Mouse (Mus musculus): Measurements from ENCODE around the gene Rnf13. TPM values are rescaled to one million over a fixed set of nuclear protein-coding genes. Genes with fewer than 3 reads are reported as not detected.
"Not testable (repeated sequence)": the region's sequence is repeated elsewhere in the genome, so short reads cannot be mapped to it uniquely, and the experiment has no call there.

The Rnf13 gene
- polyA plus RNA-seq, 1 experiment from 2014 or later: 77.0 TPM

GRCm38 (mm10) chr3:57788472-57788871, 52.6 kb downstream of the Rnf13 start:
- Histone ChIP-seq H3K27me3 (replicated peaks) (no peaks in the 10 kb centered on the region), H3K4me3 (replicated peaks) (no peak overlapping the region), H3K4me2 (replicated peaks) (no peak overlapping the region), H3K9me3 (no peaks in the 10 kb centered on the region), H3K36me3 (no peaks in the 10 kb centered on the region), H3K27ac (no peak overlapping the region), H3K9ac (no peak overlapping the region), H3K4me1 (replicated peaks) (no peaks in the 10 kb centered on the region)
- no peak for ATAC-seq
- 73% methylated on average over 4 of the region's 4 CpGs for WGBS

DNA sequence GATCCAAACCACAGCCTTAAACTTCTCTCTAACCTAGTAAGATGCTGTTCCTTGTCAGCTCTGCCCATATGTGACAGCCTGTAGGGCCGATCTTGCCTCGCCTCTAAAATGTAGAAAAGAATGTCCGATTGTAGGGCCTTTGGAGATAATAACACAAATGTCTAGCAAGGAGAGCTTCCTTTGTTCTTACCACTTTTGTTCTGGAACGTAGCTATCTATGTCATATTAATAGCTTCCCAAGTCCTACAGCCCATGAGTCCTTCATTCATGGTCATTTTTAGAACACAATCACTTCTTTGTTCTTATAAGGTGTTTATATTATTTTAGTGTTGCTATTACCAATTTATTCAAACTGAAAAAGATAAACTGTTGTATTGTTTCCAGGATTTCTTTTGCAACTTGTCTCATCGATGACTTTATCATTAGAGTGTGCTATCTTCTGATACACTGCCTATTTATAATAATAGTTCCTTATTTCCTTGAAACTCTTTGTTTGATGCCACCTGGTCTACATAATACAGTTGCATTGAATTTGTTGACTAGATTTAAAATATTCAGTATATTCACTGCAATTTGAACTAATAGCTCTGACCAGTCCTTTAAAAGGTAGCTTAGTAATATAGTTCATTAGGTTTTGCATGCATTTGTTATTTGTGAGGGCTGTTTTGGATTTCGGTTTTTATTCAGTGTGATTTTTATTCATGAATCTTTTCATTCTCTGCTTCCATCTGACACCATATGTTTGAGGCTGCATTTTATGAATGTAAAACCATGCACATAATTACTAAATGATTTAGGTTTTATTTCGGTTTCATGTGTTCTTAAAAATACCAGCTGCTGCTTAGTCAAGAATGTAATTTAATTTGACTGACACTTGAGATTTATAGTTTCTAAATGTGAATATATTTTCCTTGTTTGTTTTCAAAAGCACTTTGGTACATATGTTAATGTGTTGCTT, 53.4 kb downstream of the Rnf13 start:
- H3K9me3 ChIP-seq: no peaks in the 10 kb centered on the region
- ATAC-seq: no peak
- WGBS: 85% methylated on average over 7 of the region's 7 CpGs

GRCm38 (mm10) chr3:57791104-57791503, 55.2 kb downstream of the Rnf13 start:
- WGBS: 84% methylated on average over 3 of the region's 3 CpGs
- Histone ChIP-seq H3K4me1 (replicated peaks) (no peaks in the 10 kb centered on the region), H3K36me3 (no peaks in the 10 kb centered on the region), H3K9ac (no peak overlapping the region), H3K4me3 (replicated peaks) (no peak overlapping the region), H3K27ac (no peak overlapping the region), H3K4me2 (replicated peaks) (no peak overlapping the region), H3K9me3 (no peaks in the 10 kb centered on the region), H3K27me3 (replicated peaks) (no peaks in the 10 kb centered on the region)
- ATAC-seq: no peak

More for the DNA sequence above, 53.4 kb downstream of the Rnf13 start:
- H3K4me2 ChIP-seq (replicated peaks): no peak overlapping the region
- H3K4me1 ChIP-seq (replicated peaks): no peaks in the 10 kb centered on the region
- no peak overlapping the region for H3K9ac ChIP-seq
- no peaks in the 10 kb centered on the region for H3K27me3 ChIP-seq (replicated peaks)
- H3K36me3 ChIP-seq: no peaks in the 10 kb centered on the region
- H3K27ac ChIP-seq: no peak overlapping the region
- no peak overlapping the region for H3K4me3 ChIP-seq (replicated peaks)

- not testable (repeated sequence) for H3K4me2 ChIP-seq (replicated peaks); H3K27ac ChIP-seq
- 55% methylated on average over 6 of the region's 6 CpGs for WGBS
Measured at GRCm38 (mm10) chr3:57795071-57795470, 59.2 kb downstream of the Rnf13 start.

DNA sequence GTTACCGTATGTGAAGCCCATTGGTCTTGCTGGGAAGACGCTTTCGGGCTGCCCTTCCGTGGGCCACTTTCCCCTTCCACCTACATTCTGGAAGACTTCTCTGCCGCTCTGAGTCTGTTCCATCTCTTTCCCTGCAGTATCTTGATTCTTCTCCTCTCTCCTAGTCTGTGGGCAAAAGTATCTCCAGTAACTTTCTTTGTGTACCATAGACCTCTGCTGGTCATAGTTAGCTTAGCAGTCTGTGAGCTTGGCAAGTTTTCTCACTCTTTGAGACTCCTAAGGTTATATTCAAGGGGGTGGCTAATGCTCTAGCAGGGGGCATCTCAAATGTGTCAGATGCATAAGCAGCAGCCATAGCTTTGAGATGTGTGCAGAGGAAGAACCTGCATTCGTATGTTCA, 79.6 kb downstream of the Rnf13 start:
- ATAC-seq: no peak
- 85% methylated on average over 6 of the region's 6 CpGs for WGBS

More at GRCm38 (mm10) chr3:57795071-57795470, 59.2 kb downstream of the Rnf13 start:
- not testable (repeated sequence) for H3K36me3 ChIP-seq; H3K9ac ChIP-seq; H3K27me3 ChIP-seq (replicated peaks); H3K4me3 ChIP-seq (replicated peaks); H3K4me1 ChIP-seq (replicated peaks); ATAC-seq; H3K9me3 ChIP-seq

DNA sequence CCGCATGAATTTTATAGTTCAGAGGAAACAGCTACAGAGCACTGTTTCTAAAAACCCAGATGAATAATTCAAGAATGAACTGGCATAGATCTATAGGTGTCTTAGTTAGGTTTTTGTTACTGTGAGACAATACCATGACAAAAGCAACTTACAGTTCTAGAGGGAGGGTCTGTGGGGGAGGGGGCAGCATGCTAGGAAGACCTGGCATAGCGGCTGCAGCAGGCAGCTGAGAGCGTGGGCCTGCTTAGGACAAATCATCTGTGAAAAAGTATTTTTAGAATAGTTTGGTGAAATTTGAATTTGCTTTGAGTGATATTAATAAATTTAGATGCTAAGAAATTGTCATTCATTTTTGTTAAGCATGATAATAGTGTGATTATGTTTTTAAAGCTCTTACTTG, 90.0 kb downstream of the Rnf13 start:
- no peaks in the 10 kb centered on the region for H3K27me3 ChIP-seq (replicated peaks)
- no peak overlapping the region for H3K4me3 ChIP-seq (replicated peaks)
- no peaks in the 10 kb centered on the region for H3K9me3 ChIP-seq
- no peaks in the 10 kb centered on the region for H3K4me1 ChIP-seq (replicated peaks)
- no peak for ATAC-seq
- H3K4me2 ChIP-seq (replicated peaks): no peak overlapping the region
- H3K27ac ChIP-seq: no peak overlapping the region
- no peaks in the 10 kb centered on the region for H3K36me3 ChIP-seq
- no peak overlapping the region for H3K9ac ChIP-seq
- 94% methylated on average over 3 of the region's 3 CpGs for WGBS

More for the DNA sequence above, 79.6 kb downstream of the Rnf13 start:
- H3K27me3 ChIP-seq (replicated peaks): no peaks in the 10 kb centered on the region
- no peak overlapping the region for H3K4me3 ChIP-seq (replicated peaks)
- H3K4me2 ChIP-seq (replicated peaks): no peak overlapping the region
- H3K9me3 ChIP-seq: no peaks in the 10 kb centered on the region
- no peak overlapping the region for H3K9ac ChIP-seq
- no peaks in the 10 kb centered on the region for H3K36me3 ChIP-seq
- no peaks in the 10 kb centered on the region for H3K4me1 ChIP-seq (replicated peaks)
- H3K27ac ChIP-seq: no peak overlapping the region

GRCm38 (mm10) chr3:57833585-57833984, 97.7 kb downstream of the Rnf13 start:
- 92% methylated on average over 11 of the region's 11 CpGs for WGBS
- Histone ChIP-seq H3K4me2 (replicated peaks) (no peak overlapping the region), H3K27ac (no peak overlapping the region), H3K9me3 (no peaks in the 10 kb centered on the region), H3K36me3 (no peaks in the 10 kb centered on the region), H3K9ac (no peak overlapping the region), H3K27me3 (replicated peaks) (no peaks in the 10 kb centered on the region), H3K4me1 (replicated peaks) (no peaks in the 10 kb centered on the region), H3K4me3 (replicated peaks) (no peak overlapping the region)
- ATAC-seq: no peak

DNA sequence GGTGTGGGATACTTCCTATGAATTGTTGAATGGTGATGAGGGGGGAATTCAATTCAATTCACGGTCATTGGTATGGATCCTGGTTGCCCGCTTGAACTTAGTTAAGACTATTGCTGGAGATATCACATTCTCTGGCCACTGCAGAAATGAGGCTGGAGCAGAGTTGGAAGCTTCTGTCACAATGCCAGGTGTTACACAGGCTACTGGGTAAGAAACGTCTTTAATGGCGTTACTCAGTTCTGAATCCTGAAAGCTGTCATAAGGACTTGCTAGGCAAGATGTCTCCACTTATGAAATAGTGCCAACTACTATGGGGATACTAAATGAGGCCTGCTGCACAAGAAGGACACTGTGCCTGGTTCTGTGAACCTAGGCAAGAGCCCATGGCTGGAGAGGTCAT, 101.0 kb downstream of the Rnf13 start:
- Histone ChIP-seq H3K36me3 (no peaks in the 10 kb centered on the region), H3K27me3 (replicated peaks) (no peaks in the 10 kb centered on the region), H3K9me3 (no peaks in the 10 kb centered on the region), H3K27ac (no peak overlapping the region), H3K9ac (no peak overlapping the region), H3K4me2 (replicated peaks) (no peak overlapping the region), H3K4me1 (replicated peaks) (no peaks in the 10 kb centered on the region), H3K4me3 (replicated peaks) (no peak overlapping the region)
- ATAC-seq: no peak
- 91% methylated on average over 4 of the region's 4 CpGs for WGBS

GRCm38 (mm10) chr3:57843775-57844174, 107.9 kb downstream of the Rnf13 start:
- H3K27ac ChIP-seq: no peak overlapping the region
- no peaks in the 10 kb centered on the region for H3K9me3 ChIP-seq
- H3K4me3 ChIP-seq (replicated peaks): no peak overlapping the region
- no peaks in the 10 kb centered on the region for H3K27me3 ChIP-seq (replicated peaks)
- H3K4me1 ChIP-seq (replicated peaks): no peaks in the 10 kb centered on the region
- no peak overlapping the region for H3K9ac ChIP-seq
- no peak overlapping the region for H3K4me2 ChIP-seq (replicated peaks)
- H3K36me3 ChIP-seq: peaks cover 2% of the 10 kb centered on the region; the same call in 1 of the 2 replicates
- no peak for ATAC-seq

GRCm38 (mm10) chr3:57845786-57846661, 110.2 kb downstream of the Rnf13 start:
- 17% methylated on average over 11 of the region's 11 CpGs for WGBS
- H3K27me3 ChIP-seq (replicated peaks): no peaks in the 10 kb centered on the region
- H3K4me2 ChIP-seq (replicated peaks): peak overlapping the region; percentile 91
- H3K4me1 ChIP-seq (replicated peaks): no peaks in the 10 kb centered on the region
- peak overlapping the region; percentile 92 for H3K4me3 ChIP-seq (replicated peaks)
- peaks cover 2% of the 10 kb centered on the region; the same call in 1 of the 2 replicates for H3K36me3 ChIP-seq
- ATAC-seq: no peak
- H3K27ac ChIP-seq: no peak overlapping the region
- H3K9me3 ChIP-seq: no peaks in the 10 kb centered on the region
- H3K9ac ChIP-seq: peak overlapping the region; percentile 72; the same call in 1 of the 2 replicates

- H3K27ac ChIP-seq: peak overlapping the region; percentile 92
- peak overlapping the region; percentile 91 for H3K4me2 ChIP-seq (replicated peaks)
- peak overlapping the region; percentile 92 for H3K4me3 ChIP-seq (replicated peaks)
- no peaks in the 10 kb centered on the region for H3K27me3 ChIP-seq (replicated peaks)
- ATAC-seq: no peak
- H3K9ac ChIP-seq: peak overlapping the region; percentile 72
- no peaks in the 10 kb centered on the region for H3K9me3 ChIP-seq
- H3K4me1 ChIP-seq (replicated peaks): no peaks in the 10 kb centered on the region
- 3% methylated on average over 9 of the region's 9 CpGs for WGBS
- H3K36me3 ChIP-seq: peaks cover 2% of the 10 kb centered on the region; the same call in 1 of the 2 replicates
Measured at GRCm38 (mm10) chr3:57846662-57846911, 110.7 kb downstream of the Rnf13 start.

GRCm38 (mm10) chr3:57846912-57847759, 111.3 kb downstream of the Rnf13 start:
- peak; percentile 93 for ATAC-seq
- Histone ChIP-seq H3K4me2 (replicated peaks) (peak overlapping the region; percentile 91), H3K4me3 (replicated peaks) (peak overlapping the region; percentile 92), H3K4me1 (replicated peaks) (no peaks in the 10 kb centered on the region), H3K36me3 (peaks cover 2% of the 10 kb centered on the region; the same call in 1 of the 2 replicates), H3K27me3 (replicated peaks) (no peaks in the 10 kb centered on the region), H3K27ac (peak overlapping the region; percentile 92), H3K9me3 (no peaks in the 10 kb centered on the region), H3K9ac (peak overlapping the region; percentile 72)
- WGBS: under 1% methylated on average over 97 of the region's 104 CpGs
